Mouse (Mus musculus): ENCODE measurements at regions not wholly inside any gene's neighbourhood (a gene's known extent, or its start where the extent isn't known, plus 50 kb on each side); places are given as distances from the start of the nearest gene placed in this dataset.

DNA sequence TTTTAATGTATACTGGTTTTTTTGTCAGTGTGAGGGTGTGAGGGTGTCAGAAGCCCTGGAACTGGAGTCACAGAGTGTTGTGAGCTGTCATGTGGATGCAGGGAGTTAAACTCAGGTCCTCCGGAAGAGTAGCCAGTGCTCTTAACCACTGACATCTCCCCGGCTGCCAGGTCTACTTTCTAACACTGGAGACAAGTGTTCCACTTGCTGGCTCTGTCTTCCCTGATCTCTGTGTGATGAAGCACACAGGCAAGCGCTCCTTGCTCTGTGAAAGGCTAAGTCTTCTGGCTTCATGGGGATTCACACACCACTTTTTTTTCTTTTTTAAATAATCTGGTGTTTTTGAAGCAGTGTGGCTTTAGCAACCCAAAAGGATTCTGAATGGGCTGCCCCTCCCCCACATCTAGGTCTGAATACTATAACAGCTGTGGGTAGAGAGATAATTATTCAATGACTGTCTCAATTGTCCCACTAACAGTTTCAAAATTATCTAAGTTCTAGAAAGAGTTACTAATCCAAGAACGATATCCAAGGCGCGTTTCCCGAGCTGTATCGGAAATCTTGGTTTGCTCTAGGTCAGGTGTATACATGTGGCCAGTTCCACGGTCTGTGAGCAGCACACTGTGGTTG is 208.4 kb upstream of the Smim15 start:
- DNase-seq (ENCODE audit: low spot score in 2 of 2) = no peak

DNA sequence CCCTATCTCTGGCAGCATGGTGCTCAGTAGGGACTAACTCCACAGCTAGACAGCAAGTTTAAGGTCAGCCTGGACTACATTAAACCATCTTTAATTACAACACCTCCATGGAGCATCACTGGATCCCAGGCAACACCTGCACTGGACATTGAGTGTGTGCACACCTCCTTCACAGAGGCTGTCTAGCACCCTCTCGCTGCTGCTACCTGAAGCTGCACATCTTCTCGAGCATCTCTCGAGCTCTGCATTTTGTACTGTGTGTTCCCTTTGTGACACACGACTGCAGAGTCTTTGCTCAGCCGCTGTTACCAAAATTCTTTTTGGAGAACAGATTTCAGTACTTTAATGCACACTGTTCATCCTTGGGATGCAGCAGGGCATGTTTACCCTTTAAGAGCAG is 212.2 kb upstream of the Smim15 start:
- DNase-seq (ENCODE audit: low spot score in 2 of 2) = no peak

DNA sequence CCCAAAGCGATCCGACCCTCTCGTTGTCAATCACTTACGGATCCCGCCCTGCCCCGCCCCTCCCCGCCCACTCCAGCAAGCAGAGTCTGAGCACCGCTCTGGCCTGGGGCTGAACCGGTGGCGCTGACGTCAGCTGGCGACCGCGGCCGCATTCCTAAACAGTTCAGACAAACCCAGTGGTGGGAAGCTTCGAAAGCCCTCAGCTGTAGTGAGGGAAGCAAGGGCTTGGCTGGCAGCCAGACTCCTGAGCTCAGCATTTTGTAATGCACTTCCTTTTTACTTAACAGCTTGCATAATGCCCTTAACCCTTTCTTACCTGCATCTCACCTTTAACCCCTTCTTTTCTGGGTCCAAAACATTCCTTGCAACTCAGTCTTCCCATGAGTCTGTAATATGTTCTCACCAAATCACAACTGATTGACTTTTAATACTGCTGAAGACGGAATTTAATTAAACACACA is 213.0 kb upstream of the Smim15 start:
- peak; percentile 72 to 89 for DNase-seq (ENCODE audit: low spot score in 2 of 2)

DNA sequence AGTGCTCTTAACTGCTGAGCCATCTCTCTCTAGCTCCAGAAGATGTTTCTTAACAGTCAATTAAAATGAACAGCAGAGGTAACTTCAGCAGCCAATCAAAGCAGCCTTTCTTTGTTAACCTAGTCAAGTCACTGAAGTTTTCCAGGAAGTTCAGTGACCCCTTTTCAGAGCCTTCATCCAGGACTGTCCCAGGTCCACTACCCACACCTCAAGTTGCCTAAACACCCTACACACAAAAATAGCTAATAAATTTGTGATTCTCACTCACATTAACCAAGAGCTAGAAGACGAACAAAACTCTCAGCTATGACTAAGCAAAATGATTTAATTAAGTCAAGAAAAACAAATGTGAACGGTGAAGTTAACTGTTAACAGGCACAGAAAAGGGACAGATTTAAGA is 214.0 kb upstream of the Smim15 start:
- DNase-seq (ENCODE audit: low spot score in 2 of 2) = no peak

DNA sequence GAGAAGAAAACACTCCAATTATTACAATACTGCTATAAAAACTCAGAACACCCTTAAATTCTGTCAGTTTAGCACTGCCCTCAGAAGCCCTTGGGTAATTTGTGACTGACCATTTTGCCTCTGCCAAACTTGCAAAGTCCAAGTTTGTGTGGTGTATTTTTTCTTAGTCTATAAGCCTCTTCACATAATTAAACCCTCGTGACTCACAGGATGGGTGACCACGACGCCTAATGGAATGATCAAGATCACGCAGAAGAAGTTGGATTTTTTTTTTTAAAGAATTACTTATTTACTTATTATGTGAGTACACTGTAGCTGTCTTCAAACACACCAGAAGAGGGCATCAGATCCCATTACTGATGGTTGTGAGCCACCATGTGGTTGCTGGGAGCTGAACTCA is 214.4 kb upstream of the Smim15 start:
- no peak for DNase-seq (ENCODE audit: low spot score in 2 of 2)

DNA sequence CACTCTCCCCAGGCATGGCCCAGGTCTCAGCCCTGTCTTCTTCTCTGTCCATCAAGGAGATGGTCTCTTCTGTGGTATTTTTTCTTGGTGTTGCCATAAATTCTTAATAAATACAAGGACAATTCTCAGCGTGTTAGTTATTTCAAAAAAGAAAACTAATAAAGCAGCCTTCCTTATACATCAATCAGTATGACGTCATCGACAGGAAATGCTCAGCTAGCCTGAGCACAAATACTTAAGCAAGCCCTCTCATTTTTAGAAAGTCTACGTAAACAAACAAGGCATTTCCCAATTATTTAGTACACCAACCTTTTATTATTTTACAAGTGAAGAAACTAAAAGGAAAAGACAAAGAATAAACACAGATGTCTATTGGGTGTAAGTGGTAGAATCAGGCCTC is 218.6 kb upstream of the Smim15 start:
- no peak for DNase-seq (ENCODE audit: low spot score in 2 of 2)

DNA sequence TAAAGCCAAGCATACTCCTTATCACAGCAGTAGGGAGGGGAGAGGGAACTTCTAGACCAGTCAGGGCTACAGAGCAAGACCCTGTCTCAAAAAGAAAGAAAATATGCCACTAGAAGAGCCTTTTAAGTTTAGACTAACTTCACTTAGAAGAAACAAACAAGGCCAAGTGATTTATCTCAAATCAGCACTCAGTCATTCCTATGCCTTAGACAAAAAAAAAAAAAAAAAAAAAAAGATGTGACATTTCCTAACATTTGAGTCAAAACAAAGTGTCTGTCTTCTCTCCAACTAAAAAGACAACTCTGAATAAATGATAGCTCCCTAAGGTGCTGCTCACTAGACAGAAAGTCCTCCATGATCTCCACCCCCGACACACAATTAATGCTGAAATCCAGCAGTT is 220.9 kb upstream of the Smim15 start:
- no peak for DNase-seq (ENCODE audit: low spot score in 2 of 2)

DNA sequence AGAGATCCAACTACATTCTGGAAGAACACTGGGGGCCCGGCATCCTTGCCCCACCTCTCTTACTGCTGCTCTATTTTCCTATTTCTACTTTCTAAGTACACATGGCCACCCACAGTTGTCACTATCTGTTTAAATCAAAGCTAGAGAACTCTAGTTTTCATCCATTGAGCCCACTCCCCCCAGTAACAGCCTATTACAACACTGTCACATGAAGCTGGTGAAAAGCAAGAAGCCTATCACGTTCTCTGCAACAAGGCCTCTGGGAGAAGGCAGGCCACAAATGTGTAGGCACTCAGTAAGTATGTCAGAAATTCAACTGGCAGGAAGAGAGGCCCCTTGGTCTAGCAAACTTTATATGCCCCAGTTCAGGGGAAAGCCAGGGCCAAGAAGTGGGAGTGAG is 222.0 kb upstream of the Smim15 start:
- DNase-seq (ENCODE audit: low spot score in 2 of 2) = no peak

DNA sequence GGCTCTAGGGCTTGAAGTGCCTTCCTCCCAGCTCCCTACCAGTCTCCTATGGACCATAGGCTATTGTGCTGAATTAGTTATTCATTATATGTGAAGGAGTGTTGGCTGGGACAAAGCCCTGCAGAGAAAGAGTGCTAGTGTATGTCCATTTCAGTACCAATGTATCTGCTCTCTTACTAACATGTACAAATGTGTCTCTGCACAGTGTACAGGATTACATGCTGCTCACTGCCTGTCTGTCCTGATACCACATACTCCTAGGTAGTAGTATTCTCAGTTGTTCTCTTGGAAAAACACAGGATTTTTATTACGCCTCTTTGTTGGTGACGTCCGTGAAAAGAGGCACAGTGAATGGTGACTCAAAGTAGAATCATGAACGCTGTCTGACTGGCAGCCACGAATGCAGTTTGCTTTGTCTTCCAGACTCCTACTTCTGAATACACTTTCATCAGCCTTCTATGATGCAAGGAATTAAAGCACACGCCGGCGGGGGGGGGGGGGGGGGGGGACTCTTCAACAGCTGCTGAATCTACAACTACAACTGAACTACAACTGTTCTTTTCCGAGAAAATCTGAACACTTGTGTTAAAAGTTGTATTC is 230.6 kb upstream of the Smim15 start:
- no peak for DNase-seq (ENCODE audit: low spot score in 2 of 2)

DNA sequence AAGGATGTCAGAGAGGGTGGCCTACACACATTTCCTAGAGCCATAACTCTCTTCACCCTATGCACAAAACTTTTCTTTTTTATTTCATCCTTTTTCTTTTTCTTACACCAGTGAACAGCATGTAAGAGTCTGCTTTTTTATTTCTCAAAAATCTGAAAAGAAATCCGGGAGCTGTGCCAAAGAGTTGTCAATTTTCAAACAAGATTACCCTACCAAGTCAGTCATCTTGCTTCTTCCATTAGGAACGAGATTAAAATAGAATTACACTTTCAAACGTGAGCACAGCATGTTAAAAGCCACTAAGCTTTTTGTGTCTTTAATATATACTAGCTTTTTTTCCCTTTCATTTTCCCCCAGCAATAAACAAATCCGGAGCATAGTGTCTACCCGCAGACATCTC is 232.2 kb upstream of the Smim15 start:
- DNase-seq (ENCODE audit: low spot score in 2 of 2) = no peak

DNA sequence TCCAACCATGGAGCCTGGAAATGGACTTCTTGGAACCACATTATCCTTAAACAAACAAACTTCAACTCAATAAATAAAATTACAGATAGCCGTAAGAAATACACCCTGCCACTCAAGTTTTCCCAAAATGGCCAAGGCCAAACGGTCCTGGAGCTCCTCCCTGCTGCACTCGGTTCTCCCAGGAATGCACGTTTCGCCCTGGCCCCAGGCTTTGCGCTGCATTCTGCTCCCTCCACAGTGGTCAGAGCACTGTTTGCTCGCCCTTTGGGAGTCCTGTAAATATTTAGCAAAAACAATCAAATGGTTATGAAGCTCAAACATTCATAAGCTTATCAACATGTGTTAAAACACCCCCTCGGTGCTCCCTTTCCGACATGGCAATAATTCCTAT is 233.4 kb upstream of the Smim15 start:
- DNase-seq (ENCODE audit: low spot score in 2 of 2) = no peak

DNA sequence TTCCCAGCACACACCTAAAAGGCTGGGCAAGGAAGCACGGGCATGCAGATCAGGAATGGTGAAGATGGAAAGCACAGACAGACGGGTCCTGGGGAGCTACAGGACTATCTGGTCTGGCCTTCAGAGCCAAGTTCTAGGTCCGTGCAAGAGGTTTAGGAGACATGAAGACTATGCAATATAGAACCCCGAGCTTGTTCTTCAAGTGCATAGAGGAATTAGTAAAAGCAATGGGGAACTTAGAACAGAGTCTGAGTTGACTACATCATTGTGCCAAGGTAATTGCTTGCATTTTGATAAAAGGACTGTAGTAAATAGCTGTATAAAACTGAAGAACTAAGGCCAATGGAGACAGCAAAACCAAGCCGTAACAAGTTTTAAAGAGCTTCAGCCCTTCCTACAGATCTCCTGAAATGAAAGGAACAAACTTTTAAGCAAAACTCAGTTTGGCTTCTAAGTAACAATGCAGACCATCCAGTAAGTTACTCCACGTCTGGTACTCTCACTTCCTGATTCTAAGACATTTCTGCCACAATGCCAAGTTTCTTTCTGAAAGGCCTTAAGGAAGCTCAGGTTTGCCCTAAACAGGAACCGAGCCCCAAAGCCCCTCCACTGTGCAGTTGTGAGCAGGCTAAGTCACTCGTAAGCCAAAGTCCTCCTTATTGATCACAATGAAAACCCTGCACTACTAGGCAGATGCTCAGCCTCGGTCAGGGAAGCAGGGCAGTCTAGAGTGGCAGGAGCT is 234.0 kb upstream of the Smim15 start:
- DNase-seq (ENCODE audit: low spot score in 2 of 2) = no peak

DNA sequence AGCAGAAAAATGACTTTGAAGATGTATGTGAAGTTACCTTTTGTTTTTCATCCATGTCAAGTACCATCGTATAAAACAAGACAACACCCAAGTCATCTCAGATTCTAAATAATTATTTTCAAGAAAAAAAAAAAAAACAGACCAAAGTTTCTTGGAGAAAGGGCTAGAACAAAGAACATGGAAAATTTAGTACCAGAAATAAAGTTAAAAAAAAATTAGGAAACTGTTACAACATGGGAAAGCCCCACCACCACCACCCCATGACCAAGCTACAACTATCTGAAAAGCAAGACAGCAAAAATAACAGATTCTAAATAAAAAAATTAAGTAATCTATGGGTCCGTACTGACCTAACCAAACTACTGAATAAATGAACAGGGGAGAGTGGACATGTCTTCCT is 235.3 kb upstream of the Smim15 start:
- no peak for DNase-seq (ENCODE audit: low spot score in 2 of 2)

DNA sequence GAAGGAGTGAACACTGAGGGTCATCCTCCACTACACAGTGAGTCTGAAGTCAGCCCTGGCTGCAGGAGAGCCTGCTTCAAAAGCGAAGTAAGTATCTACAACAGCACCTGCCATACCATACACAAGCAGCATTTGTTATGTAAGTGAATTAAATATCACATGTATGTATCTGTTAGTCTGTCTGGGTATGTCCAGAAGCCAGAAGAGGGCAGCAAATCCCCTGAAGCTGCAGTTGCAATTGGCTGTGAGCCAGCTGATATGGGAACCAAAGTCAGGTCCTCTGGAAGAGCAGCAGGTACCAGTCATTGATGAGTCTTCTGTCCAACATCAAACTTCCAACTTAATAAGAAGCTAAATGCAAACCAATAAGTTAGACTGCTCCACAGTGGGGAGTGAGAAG is 239.8 kb upstream of the Smim15 start:
- DNase-seq (ENCODE audit: low spot score in 2 of 2) = no peak

DNA sequence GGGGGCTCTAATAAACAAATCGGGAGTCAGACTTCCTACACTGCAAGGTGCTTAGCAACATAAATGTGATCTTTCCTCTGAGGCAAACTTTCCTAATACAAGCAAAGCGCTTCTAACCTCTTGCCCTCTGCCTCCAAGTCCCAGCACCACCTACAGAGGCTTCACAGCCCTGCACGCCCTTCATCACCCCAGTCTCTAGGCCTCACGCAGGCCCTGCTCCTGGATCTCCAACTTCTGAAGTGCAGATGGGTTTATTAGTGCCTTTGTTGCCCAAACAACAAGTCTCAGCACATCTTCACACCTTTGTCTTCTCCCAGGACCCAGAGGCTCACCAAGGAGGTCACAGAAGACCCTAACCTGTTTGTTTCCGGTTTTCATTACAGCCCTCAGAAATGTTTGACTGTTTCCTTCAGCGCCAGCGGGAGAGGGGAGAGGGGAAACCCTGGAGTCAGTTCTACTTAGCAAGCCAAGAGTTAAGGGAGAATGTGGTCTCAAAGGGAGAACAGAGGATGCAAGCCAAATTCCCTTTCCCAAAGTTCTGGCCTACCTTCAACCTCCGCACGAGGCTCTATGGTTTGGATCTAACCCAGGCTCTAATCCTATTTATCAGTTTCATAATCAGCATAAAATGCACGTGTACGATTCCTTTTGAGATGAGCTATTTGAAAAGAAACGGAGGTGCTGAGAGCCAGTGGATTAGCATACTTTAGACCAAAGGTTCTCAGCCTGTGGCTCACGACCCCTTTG is 244.9 kb upstream of the Smim15 start:
- no peak for DNase-seq (ENCODE audit: low spot score in 2 of 2)

DNA sequence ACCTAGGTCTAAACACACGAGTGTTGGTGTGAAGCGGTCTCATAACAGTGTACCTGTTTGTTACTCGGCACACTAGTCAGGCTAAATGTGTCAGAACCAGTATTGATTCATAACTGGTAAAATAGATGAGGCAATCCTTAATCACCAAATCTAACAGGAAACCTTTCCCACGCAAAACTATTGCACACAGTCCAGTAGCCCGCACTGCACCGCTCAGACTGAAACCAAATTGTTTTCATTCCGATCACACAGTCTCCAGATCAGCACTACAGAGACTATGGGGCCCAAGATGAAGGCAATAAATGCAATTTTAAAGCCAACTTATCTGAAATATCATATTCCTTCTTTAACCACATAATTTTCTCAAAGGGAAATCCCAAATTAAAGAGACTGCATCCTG is 246.1 kb upstream of the Smim15 start:
- DNase-seq (ENCODE audit: low spot score in 2 of 2) = no peak

DNA sequence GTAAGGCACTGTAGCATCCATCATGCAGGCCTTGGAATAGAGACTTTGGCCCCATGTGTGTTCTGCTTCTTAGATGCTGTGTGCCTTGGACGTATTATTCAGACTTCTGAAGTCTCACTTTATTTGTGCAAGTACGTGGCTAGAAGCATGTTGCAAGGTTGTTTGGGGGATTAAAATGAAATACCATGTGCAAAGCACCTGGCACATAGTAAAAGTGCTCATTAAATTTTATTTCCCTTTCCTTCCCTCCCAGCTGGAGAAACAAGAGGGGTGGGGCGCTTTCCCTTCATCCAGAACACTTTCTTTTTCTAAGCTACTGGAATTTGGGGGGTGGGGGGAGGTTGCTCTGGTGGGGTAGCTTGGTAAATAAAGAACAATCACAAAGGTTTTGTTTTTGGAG is 248.7 kb upstream of the Smim15 start:
- no peak for DNase-seq (ENCODE audit: low spot score in 2 of 2)

DNA sequence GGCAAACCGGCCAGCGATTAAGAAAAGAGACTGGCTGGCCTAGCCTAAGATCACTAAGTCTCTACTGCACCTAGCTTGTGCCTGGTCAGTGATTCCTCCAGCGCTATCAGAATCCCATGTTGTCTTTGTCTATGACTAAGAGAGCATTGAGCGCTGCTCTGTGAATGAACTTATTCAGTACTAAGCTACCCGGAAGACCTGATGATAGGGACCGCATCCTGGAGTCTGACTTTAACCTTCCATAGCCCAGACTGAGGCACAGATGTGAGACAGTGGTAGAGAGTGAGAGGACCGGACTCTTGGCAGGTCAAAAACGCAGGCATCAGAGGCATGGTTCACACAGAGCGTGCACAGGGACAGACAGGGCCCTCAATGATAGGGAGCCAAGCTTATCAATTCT is 252.5 kb upstream of the Smim15 start:
- DNase-seq (ENCODE audit: low spot score in 2 of 2) = no peak

DNA sequence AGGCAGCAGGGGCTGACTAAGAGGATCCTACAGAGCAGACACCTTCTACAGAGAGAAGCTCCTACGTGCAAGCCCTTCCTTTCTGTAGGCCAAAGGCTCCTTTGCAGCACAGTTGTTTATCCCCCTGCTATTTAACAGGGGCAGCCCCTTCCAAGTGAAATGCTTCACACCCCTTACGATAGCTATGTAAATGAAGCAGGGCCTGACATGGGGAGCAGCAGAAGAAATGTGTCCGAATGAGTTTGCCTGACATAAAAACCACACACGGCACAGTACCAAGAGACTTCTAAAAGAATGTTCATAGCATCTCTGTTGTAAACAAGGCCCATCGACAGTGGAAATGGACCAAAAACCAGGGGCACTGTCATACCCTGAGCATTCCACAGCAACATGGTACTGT is 259.3 kb upstream of the Smim15 start:
- DNase-seq (ENCODE audit: low spot score in 2 of 2) = no peak

DNA sequence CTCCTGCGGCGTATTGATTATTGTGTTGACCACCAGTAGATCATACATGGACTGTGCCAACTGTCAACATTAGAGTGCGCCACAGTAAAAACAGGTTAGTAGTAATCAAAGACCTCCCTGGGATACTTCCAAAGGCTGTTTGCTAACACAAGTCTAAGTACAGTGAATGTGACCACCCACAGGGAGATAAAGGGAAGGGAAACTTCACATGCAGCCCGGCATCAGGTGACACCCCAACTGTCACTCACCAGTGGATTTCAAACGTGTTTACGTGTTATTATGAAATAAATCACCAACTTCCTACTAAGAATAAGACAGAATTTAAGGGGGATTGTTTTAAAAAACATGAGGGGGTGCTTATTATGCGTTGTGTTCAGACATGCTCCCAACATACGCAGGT is 262.5 kb upstream of the Smim15 start:
- DNase-seq (ENCODE audit: low spot score in 2 of 2) = no peak

DNA sequence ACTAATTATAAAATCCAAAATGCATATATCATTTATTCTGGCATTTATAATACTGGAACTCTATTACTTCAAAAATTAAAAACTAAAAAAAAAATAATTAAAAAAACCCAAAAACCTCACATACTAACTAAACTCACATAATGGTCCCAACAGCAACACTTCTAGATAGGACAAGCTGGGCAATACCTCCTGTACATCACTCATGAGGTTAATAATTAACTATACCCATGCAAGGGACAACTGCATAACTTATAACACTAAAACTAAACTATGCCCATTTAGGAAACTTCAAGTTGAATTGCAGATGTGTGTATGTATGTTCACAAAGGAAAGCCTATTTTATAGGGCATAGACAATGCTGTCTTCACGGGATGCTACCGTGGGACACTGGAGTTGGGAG is 263.0 kb upstream of the Smim15 start:
- no peak for DNase-seq (ENCODE audit: low spot score in 2 of 2)

DNA sequence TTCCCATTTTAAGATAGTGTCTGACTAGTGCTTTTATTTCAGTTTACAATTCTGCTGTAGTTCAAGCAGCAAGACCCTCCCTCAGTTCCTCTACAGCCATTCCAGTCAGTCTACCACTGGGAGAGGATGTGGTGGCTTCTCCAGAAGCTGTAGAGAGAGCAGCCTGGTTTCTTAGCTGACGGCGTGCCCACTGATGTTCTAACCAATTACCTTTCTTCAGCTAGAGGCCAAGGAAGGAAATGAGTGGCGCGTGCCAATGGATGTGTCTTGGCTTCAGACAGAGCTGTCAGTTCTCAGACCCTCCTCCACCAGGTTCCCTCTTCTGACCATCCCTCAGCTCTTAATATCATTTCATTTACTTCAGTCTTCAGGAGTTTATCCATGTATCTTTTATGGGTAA is 264.7 kb upstream of the Smim15 start:
- no peak for DNase-seq (ENCODE audit: low spot score in 2 of 2)
